Mouse (Mus musculus): Measurements from ENCODE around the gene Rpn2. TPM values are rescaled to one million over a fixed set of nuclear protein-coding genes. Genes with fewer than 3 reads are reported as not detected.
A peak's percentile ranks its signal among the peaks of the same experiment; 100 is the strongest.

The Rpn2 gene
- polyA plus RNA-seq, 1 experiment from 2014 or later, result 176 TPM

- H3K36me3 ChIP-seq (ENCODE audit: control insufficient read depth, insufficient read depth, low read length), result no peaks in the 10 kb centered on the region
- no peaks in the 10 kb centered on the region for H3K4me1 ChIP-seq (ENCODE audit: control insufficient read depth in 2 of 2, insufficient read depth in 2 of 2, low read length in 2 of 2)
- H3K27me3 ChIP-seq (ENCODE audit: control insufficient read depth, insufficient read depth, low read length), result no peaks in the 10 kb centered on the region
- no peak overlapping the region for H3K4me2 ChIP-seq (ENCODE audit: low read length)
- no peak for ATAC-seq (ENCODE audit: insufficient number of reproducible peaks, insufficient read depth, low FRiP score, low read depth)
- no peak overlapping the region for H3K9ac ChIP-seq (ENCODE audit: low read length)
- no peak overlapping the region for H3K4me3 ChIP-seq (ENCODE audit: control insufficient read depth in 1 of 2, insufficient read depth in 1 of 2, low read depth in 1 of 2, low read length in 2 of 2)
- H3K27ac ChIP-seq (replicated peaks in 1 of 2; ENCODE audit: control insufficient read depth in 1 of 2, insufficient read depth in 1 of 2, low read depth in 2 of 2, low read length in 2 of 2), result no peak overlapping the region
- WGBS, result 76% methylated on average over 1 of the region's 1 CpGs
- H3K9me3 ChIP-seq (ENCODE audit: control insufficient read depth, low read length), result no peaks in the 10 kb centered on the region
These were observed 15.7 kb upstream of the Rpn2 start for GRCm38 (mm10) chr2:157263101-157263500.

- H3K4me1 ChIP-seq (ENCODE audit: control insufficient read depth in 2 of 2, insufficient read depth in 2 of 2, low read length in 2 of 2), result no peaks in the 10 kb centered on the region
- no peak overlapping the region for H3K4me3 ChIP-seq (ENCODE audit: control insufficient read depth in 1 of 2, insufficient read depth in 1 of 2, low read depth in 1 of 2, low read length in 2 of 2)
- no peak overlapping the region for H3K4me2 ChIP-seq (ENCODE audit: low read length)
- H3K9me3 ChIP-seq (ENCODE audit: control insufficient read depth, low read length), result no peaks in the 10 kb centered on the region
- no peak for ATAC-seq (ENCODE audit: insufficient number of reproducible peaks, insufficient read depth, low FRiP score, low read depth)
- WGBS, result 66% methylated on average over 6 of the region's 6 CpGs
- no peak overlapping the region for H3K9ac ChIP-seq (ENCODE audit: low read length)
- H3K27ac ChIP-seq (replicated peaks in 1 of 2; ENCODE audit: control insufficient read depth in 1 of 2, insufficient read depth in 1 of 2, low read depth in 2 of 2, low read length in 2 of 2), result no peak overlapping the region
- no peaks in the 10 kb centered on the region for H3K27me3 ChIP-seq (ENCODE audit: control insufficient read depth, insufficient read depth, low read length)
- H3K36me3 ChIP-seq (ENCODE audit: control insufficient read depth, insufficient read depth, low read length), result no peaks in the 10 kb centered on the region
These were observed 15.0 kb upstream of the Rpn2 start for GRCm38 (mm10) chr2:157263832-157264231.

- H3K36me3 ChIP-seq (ENCODE audit: control insufficient read depth, insufficient read depth, low read length), result peaks cover 20% of the 10 kb centered on the region
- H3K4me1 ChIP-seq (ENCODE audit: control insufficient read depth in 2 of 2, insufficient read depth in 2 of 2, low read length in 2 of 2), result peaks cover 5 to 18% of the 10 kb centered on the region in 2 experiments
- H3K4me2 ChIP-seq (ENCODE audit: low read length), result peak within 1 kb of the TSS; percentile 79
- peak within 1 kb of the TSS; percentile 87 to 96 for H3K4me3 ChIP-seq (ENCODE audit: control insufficient read depth in 1 of 2, insufficient read depth in 1 of 2, low read depth in 1 of 2, low read length in 2 of 2)
- no peaks in the 10 kb centered on the region for H3K27me3 ChIP-seq (ENCODE audit: control insufficient read depth, insufficient read depth, low read length)
- H3K9me3 ChIP-seq (ENCODE audit: control insufficient read depth, low read length), result no peaks in the 10 kb centered on the region
- H3K27ac ChIP-seq (replicated peaks in 1 of 2; ENCODE audit: control insufficient read depth in 1 of 2, insufficient read depth in 1 of 2, low read depth in 2 of 2, low read length in 2 of 2), result peak within 1 kb of the TSS; percentile 83 to 95
- peak within 1 kb of the TSS; percentile 94 for H3K9ac ChIP-seq (ENCODE audit: low read length)
- WGBS, result 0% methylated on average over 27 of the region's 32 CpGs
- ATAC-seq (ENCODE audit: insufficient number of reproducible peaks, insufficient read depth, low FRiP score, low read depth), result peak; percentile 57
These were observed 591 bp downstream of the Rpn2 start, which contains the start of gene Mroh8 for GRCm38 (mm10) chr2:157279416-157279800. Gene Mroh8, minus strand, starts transcription at chr2:157279549.

- Histone ChIP-seq H3K9me3 (ENCODE audit: control insufficient read depth, low read length) (no peaks in the 10 kb centered on the region), H3K4me2 (ENCODE audit: low read length) (no peak overlapping the region), H3K27ac (replicated peaks in 1 of 2; ENCODE audit: control insufficient read depth in 1 of 2, insufficient read depth in 1 of 2, low read depth in 2 of 2, low read length in 2 of 2) (no peak overlapping the region), H3K4me1 (ENCODE audit: control insufficient read depth in 2 of 2, insufficient read depth in 2 of 2, low read length in 2 of 2) (peaks cover 3 to 19% of the 10 kb centered on the region in 2 experiments), H3K36me3 (ENCODE audit: control insufficient read depth, insufficient read depth, low read length) (peaks cover 54% of the 10 kb centered on the region), H3K9ac (ENCODE audit: low read length) (no peak overlapping the region), H3K27me3 (ENCODE audit: control insufficient read depth, insufficient read depth, low read length) (no peaks in the 10 kb centered on the region), H3K4me3 (ENCODE audit: control insufficient read depth in 1 of 2, insufficient read depth in 1 of 2, low read depth in 1 of 2, low read length in 2 of 2) (no peak overlapping the region)
- ATAC-seq (ENCODE audit: insufficient number of reproducible peaks, insufficient read depth, low FRiP score, low read depth), result no peak
- 71% methylated on average over 6 of the region's 6 CpGs for WGBS
These were observed 4.5 kb downstream of the Rpn2 start for GRCm38 (mm10) chr2:157283321-157283720.

- peaks cover 0 to 5% of the 10 kb centered on the region in 2 experiments; a peak in 1 of 4 replicates for H3K4me1 ChIP-seq (ENCODE audit: control insufficient read depth in 2 of 2, insufficient read depth in 2 of 2, low read length in 2 of 2)
- no peak overlapping the region for H3K4me2 ChIP-seq (ENCODE audit: low read length)
- H3K9ac ChIP-seq (ENCODE audit: low read length), result no peak overlapping the region
- peaks cover 93% of the 10 kb centered on the region for H3K36me3 ChIP-seq (ENCODE audit: control insufficient read depth, insufficient read depth, low read length)
- no peaks in the 10 kb centered on the region for H3K27me3 ChIP-seq (ENCODE audit: control insufficient read depth, insufficient read depth, low read length)
- H3K27ac ChIP-seq (replicated peaks in 1 of 2; ENCODE audit: control insufficient read depth in 1 of 2, insufficient read depth in 1 of 2, low read depth in 2 of 2, low read length in 2 of 2), result no peak overlapping the region
- no peak for ATAC-seq (ENCODE audit: insufficient number of reproducible peaks, insufficient read depth, low FRiP score, low read depth)
- no peak overlapping the region for H3K4me3 ChIP-seq (ENCODE audit: control insufficient read depth in 1 of 2, insufficient read depth in 1 of 2, low read depth in 1 of 2, low read length in 2 of 2)
- no peaks in the 10 kb centered on the region for H3K9me3 ChIP-seq (ENCODE audit: control insufficient read depth, low read length)
- WGBS, result 19% methylated on average over 3 of the region's 3 CpGs
These were observed 8.7 kb downstream of the Rpn2 start for GRCm38 (mm10) chr2:157287542-157287941.

GRCm38 (mm10) chr2:157288996-157289395 lies 10.2 kb downstream of the Rpn2 start:
- H3K9me3 ChIP-seq (ENCODE audit: control insufficient read depth, low read length), result no peaks in the 10 kb centered on the region
- H3K27me3 ChIP-seq (ENCODE audit: control insufficient read depth, insufficient read depth, low read length), result no peaks in the 10 kb centered on the region
- no peak overlapping the region for H3K9ac ChIP-seq (ENCODE audit: low read length)
- no peak for ATAC-seq (ENCODE audit: insufficient number of reproducible peaks, insufficient read depth, low FRiP score, low read depth)
- WGBS, result 82% methylated on average over 5 of the region's 5 CpGs
- peaks cover 0 to 5% of the 10 kb centered on the region in 2 experiments; a peak in 1 of 4 replicates for H3K4me1 ChIP-seq (ENCODE audit: control insufficient read depth in 2 of 2, insufficient read depth in 2 of 2, low read length in 2 of 2)
- H3K4me3 ChIP-seq (ENCODE audit: control insufficient read depth in 1 of 2, insufficient read depth in 1 of 2, low read depth in 1 of 2, low read length in 2 of 2), result no peak overlapping the region
- H3K4me2 ChIP-seq (ENCODE audit: low read length), result no peak overlapping the region
- H3K27ac ChIP-seq (replicated peaks in 1 of 2; ENCODE audit: control insufficient read depth in 1 of 2, insufficient read depth in 1 of 2, low read depth in 2 of 2, low read length in 2 of 2), result no peak overlapping the region
- peaks cover 93% of the 10 kb centered on the region for H3K36me3 ChIP-seq (ENCODE audit: control insufficient read depth, insufficient read depth, low read length)

- peaks cover 93% of the 10 kb centered on the region for H3K36me3 ChIP-seq (ENCODE audit: control insufficient read depth, insufficient read depth, low read length)
- H3K27ac ChIP-seq (replicated peaks in 1 of 2; ENCODE audit: control insufficient read depth in 1 of 2, insufficient read depth in 1 of 2, low read depth in 2 of 2, low read length in 2 of 2), result no peak overlapping the region
- no peak for ATAC-seq (ENCODE audit: insufficient number of reproducible peaks, insufficient read depth, low FRiP score, low read depth)
- H3K9ac ChIP-seq (ENCODE audit: low read length), result no peak overlapping the region
- peaks cover 0 to 5% of the 10 kb centered on the region in 2 experiments; a peak in 1 of 4 replicates for H3K4me1 ChIP-seq (ENCODE audit: control insufficient read depth in 2 of 2, insufficient read depth in 2 of 2, low read length in 2 of 2)
- no peak overlapping the region for H3K4me2 ChIP-seq (ENCODE audit: low read length)
- no peaks in the 10 kb centered on the region for H3K9me3 ChIP-seq (ENCODE audit: control insufficient read depth, low read length)
- WGBS, result 17% methylated on average over 2 of the region's 2 CpGs
- no peaks in the 10 kb centered on the region for H3K27me3 ChIP-seq (ENCODE audit: control insufficient read depth, insufficient read depth, low read length)
- H3K4me3 ChIP-seq (ENCODE audit: control insufficient read depth in 1 of 2, insufficient read depth in 1 of 2, low read depth in 1 of 2, low read length in 2 of 2), result no peak overlapping the region
These were observed 13.3 kb downstream of the Rpn2 start for GRCm38 (mm10) chr2:157292093-157292492.

- Histone ChIP-seq H3K27me3 (ENCODE audit: control insufficient read depth, insufficient read depth, low read length) (no peaks in the 10 kb centered on the region), H3K27ac (replicated peaks in 1 of 2; ENCODE audit: control insufficient read depth in 1 of 2, insufficient read depth in 1 of 2, low read depth in 2 of 2, low read length in 2 of 2) (no peak overlapping the region), H3K9me3 (ENCODE audit: control insufficient read depth, low read length) (no peaks in the 10 kb centered on the region), H3K9ac (ENCODE audit: low read length) (no peak overlapping the region), H3K4me2 (ENCODE audit: low read length) (no peak overlapping the region), H3K4me3 (ENCODE audit: control insufficient read depth in 1 of 2, insufficient read depth in 1 of 2, low read depth in 1 of 2, low read length in 2 of 2) (no peak overlapping the region), H3K36me3 (ENCODE audit: control insufficient read depth, insufficient read depth, low read length) (peaks cover 98% of the 10 kb centered on the region), H3K4me1 (ENCODE audit: control insufficient read depth in 2 of 2, insufficient read depth in 2 of 2, low read length in 2 of 2) (no peaks in the 10 kb centered on the region)
- 89% methylated on average over 7 of the region's 7 CpGs for WGBS
- ATAC-seq (ENCODE audit: insufficient number of reproducible peaks, insufficient read depth, low FRiP score, low read depth), result no peak
These were observed 17.4 kb downstream of the Rpn2 start for GRCm38 (mm10) chr2:157296105-157296689.
